Mouse (Mus musculus) thymus, adult 2 months (tissue): Measurements from ENCODE around the gene Tbx6.

Source experiments
- CTCF ChIP-seq: fragments of 200-500 bp; IDR thresholded peaks from 2 replicates; pipeline ENCODE4 v1.5.1; 2012; ENCODE audit warnings: mild to moderate bottlenecking, control low read depth, low read length, moderate library complexity, borderline replicate concordance; ENCODE audit not compliant: control insufficient read depth, poor library complexity, insufficient read depth; ENCODE audit errors: extremely low read depth
- POLR2A ChIP-seq: fragments of 200-500 bp; IDR thresholded peaks from 2 replicates; pipeline ENCODE4 v1.6.1; 2012; ENCODE audit warnings: mild to moderate bottlenecking, low read length, control low read depth, moderate library complexity; ENCODE audit not compliant: control insufficient read depth, poor library complexity, insufficient read depth; ENCODE audit errors: extremely low read depth

- TF ChIP-seq CTCF (peak; percentile 49; the same call in 1 of the 2 replicates), POLR2A (peak; percentile 43)
These were observed 18.4 kb downstream of the Tbx6 start for GRCm38 (mm10) chr7:126799468-126800268.
